Mouse (Mus musculus): ENCODE data around the gene Ank3.

DNA sequence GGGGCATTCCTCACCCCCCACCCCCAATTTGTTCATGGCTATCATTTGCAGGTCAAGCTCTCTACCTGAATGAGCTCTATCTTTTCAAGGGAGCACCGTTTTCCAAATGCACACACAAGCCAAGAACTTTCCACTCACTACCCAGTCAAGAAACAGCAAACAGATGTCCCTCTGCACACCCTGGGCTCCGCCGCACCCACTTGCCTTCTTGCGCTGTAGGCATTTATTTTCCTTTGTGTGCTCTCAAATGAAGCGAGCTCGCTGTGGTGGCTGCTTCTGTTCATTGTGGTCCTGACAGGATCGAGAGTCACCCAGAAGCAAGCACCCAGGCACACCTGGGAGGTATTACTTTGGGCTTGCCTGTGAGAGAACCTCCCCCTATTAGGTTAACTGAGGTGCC, 564.4 kb downstream of the Ank3 start:
- TF ChIP-seq CTCF (IDR thresholded peaks at IDR 0.05) (no peak), EP300 (IDR thresholded peaks at IDR 0.05) (no peak)

Data from lung, postnatal 0 days (tissue).